Mouse (Mus musculus): Measurements from ENCODE around the gene Usp22.
"Not testable (repeated sequence)": the region's sequence is repeated elsewhere in the genome, so short reads cannot be mapped to it uniquely, and the experiment has no call there.

Usp22 gene

DNA sequence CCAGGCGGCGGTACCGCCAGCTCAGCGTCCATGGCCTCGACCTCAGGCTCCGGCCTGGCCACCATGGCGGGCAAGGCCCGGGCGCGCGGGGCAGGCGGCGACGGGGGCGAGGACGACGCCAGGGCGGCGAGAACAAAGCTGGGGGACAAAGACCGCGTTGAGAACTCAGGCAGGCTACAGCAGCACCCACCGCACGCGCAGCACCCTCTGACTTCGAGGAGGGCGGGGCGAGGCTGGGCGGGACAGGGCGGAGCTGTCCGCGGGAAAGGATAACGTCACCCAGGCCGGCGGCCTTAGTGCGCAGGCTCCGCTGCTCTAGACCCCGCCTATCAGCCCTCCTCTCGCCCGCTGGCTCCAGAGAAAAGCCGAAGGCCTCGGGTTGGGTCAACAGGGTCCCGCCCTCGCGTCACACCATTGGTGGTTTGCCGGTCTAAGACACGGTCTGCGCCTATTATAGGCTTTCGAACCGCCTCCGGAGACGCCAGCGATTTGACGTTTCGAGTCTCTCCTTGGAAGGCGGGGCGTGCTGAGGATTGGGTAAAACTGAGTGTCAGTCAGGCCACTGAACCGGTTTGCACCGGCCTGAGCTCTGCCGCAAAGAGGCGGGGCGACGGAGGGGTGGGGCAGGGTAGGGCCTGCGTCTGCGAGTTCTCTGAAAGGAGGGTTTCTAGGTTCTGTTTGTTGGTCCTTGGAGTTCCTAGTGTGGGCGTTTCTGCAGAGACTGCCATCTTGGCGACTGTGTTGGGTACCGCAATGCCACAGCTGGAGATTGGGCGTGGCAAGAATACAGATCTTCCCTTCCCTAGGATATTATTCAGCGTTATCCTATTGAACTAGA is at the start of gene Usp22:
Gene Usp22 (minus strand): TSS at position 235 of the 838 bp plus-strand sequence.
- DNase-seq (ENCODE audit: low spot score in 2 of 2) = peak; percentile 98

DNA sequence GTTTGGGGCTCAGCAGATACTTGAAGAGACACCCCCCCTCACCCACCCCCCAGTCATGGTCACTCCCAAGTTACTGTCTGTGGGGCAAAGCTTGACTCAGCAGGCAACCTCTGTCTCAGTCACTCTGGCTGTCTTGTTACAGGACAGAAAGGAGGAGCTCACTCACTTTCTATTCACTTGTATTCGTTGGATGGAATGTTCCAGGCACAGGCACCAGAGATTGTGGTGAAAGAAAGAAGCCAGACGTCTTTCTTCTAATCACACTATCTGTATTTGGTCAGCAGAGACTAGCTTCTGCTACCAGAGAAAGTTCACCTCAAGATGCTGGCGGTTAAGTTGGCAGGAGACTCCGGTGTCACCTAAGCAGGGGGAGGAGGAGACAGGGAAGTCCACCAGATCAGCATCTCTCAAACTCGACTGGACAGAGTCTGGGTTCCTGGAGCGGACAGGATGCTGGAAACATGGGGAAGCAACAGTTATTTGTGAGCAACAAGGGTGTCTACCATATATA is 49.4 kb upstream of the Usp22 start:
- no peak for DNase-seq (ENCODE audit: low spot score in 2 of 2)

DNA sequence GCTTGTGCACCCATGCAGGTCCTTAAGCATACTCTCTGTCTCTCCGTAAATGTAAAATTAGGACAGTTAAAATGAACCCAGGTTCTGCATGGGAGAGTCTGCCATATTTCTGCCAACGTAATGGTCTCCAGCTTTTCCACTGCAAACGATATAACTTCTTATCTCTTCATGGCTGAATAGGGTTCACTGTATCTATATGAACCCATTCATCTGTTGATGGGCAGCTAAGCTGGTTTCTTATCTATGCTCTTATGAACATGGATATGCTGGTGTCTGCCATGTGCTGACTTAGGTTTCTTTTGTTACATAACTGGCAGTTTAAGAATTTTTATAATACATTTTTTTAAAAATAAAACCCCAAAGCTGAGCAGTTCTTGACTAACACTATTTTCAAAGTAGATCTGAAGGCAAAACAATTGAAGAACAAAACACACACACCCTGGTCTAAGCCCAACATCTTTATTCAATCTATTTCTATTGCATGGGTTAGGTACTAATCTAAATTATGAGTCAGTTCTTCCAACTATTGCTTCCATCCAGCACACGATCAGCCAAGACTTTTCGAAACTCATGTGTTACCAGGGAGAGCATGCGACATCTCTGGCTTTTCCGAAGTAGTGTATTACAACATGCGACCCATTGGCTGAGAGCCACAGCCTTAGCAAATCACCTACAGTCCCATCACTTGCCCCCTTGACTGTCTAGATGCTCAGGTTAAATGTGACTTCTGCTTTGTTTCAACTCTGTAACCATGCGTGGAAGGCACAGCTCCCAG is 48.3 kb upstream of the Usp22 start:
- DNase-seq (ENCODE audit: low spot score in 2 of 2) = no peak

- DNase-seq (ENCODE audit: low spot score in 2 of 2) = no peak
Observed at GRCm38 (mm10) chr11:61222007-61222406, 47.2 kb upstream of the Usp22 start.

DNA sequence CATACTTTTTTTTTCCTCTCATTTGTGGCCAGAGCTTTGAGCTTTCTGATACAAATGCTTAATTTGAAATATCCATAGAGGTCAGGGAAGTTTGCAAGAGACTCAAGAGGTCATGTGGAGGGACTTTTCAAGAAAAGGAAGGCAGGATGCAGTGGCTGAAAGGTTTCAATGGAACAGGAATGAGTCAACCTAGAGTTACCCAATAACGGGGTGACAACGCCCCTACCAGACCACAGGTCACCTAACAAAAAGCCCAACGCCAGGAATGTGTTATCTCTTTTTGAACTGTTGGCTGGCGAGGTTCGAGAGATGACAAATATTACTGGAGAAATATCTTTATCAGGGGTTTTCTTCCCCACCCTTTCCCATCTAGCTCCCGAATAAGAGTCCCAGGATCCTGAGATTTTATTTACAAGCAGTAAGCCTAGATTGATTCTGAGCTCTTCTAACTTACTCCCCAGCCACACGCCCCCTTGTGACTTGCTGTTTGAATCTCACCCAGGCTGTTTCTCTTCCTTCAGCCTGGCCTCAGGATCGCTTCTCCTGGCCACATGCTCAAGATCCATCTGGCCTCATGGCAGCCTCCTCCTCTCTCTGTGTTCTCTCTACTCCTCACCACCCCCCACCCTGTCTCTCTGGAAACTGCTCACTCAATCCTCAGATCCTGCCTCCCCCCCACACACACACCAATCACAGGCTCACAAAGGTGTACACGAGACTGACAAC is 45.5 kb upstream of the Usp22 start:
- DNase-seq (ENCODE audit: low spot score in 2 of 2) = no peak

GRCm38 (mm10) chr11:61215936-61216335 is 41.1 kb upstream of the Usp22 start:
- DNase-seq (ENCODE audit: low spot score in 2 of 2) = no peak

- peak in 1 of 2 experiments; percentile 22 for DNase-seq (ENCODE audit: low spot score in 2 of 2)
Observed at GRCm38 (mm10) chr11:61212102-61212501, 37.2 kb upstream of the Usp22 start.

DNA sequence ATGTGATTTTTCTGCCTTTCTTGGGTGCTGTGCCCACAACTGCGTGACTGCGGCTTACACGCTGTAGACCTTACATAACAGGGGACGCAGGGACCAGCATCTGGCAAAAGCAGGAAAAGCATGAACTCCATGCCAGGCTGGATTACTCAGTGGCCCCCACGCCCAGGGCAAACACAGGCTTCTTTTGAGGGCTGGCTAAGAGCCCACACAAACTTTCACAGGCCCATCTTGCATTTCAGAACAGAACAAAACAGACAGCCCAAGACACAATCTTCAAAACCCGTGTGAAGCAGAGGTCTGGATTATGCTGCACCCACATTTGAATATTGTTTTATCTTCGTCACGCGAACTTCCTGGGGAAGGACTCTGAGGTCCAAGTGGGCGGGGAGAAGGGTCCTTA is 33.5 kb upstream of the Usp22 start:
- no peak for DNase-seq (ENCODE audit: low spot score in 2 of 2)

DNA sequence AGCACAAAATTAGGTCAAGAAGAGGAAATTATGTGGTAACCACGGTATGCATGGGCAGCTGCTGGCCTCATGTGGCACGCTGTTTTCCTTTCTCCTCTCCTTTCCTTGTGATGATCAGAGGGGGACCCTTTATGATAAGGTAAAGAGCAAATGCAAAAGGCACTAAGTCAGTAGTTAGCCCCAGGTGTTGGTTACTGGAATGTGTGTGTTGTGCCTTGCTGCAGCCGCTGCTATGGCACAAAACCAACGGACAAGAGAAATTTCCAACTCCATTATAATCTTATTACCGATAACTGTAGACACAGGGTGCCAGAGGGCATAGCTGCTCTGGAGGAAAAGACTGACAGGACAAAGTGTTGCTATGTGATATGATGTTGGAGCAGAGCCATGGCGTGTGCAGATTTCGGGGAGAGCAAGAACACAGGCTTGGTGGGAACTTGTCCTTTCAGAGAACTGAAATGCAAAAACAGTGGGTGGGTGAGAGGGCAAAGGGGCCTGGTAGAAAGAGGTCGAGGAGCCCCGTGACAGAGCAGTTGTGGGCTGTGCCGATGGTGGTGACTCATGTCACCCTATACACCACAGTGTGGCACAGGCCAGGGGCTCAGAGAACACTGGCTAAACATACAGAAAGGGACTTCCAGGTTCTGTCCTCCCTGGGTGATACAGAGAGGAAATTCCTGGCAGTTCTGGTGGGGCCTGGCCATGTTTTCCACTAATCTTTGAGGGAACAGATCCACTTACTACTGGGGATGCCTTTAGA is 32.8 kb upstream of the Usp22 start, which contains the start of gene Aldh3a1:
Gene Aldh3a1 (plus strand): TSS at position 51 of the 760 bp plus-strand sequence.
- no peak for DNase-seq (ENCODE audit: low spot score in 2 of 2)

- no peak for DNase-seq (ENCODE audit: low spot score in 2 of 2)
Observed at GRCm38 (mm10) chr11:61206136-61206535, 31.3 kb upstream of the Usp22 start.

DNA sequence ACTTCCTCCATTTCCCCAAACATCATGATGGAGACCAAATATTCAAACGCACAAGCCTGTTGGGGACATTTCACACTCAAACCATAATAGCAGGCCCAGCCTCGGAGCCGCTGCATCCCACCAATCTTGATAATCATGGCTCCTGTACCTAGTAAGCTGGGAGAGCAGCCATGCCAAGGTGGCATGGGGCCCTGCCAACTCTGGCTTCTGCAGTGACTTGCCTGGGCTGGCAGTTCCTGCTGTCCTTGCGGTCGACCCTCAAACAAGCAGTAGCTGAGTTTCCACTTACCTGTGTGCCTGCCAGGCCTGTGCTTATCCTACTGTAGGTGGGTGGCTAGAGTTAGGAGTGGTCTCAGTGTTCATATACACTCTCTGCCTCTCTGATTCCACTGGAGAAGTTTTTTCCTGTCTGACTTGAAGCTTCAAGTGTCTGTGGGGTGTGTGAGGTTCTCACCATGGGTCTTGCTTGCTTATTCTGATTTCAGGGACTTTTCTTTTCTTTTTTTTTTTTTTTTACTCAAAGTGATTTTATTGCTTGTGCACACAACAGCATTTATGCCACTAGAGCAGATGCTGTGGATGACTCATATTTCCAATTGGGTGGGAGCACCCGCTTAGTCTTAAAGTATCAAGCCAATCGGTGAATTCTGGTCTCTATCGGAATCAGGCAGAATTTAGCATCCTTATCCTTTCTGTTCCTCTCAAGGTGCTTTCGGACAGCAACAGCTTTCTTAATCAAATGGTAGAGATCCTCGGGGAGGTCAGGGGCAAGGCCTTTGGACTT is 30.5 kb upstream of the Usp22 start:
- DNase-seq (ENCODE audit: low spot score in 2 of 2) = no peak

- no peak for DNase-seq (ENCODE audit: low spot score in 2 of 2)
Observed at GRCm38 (mm10) chr11:61202810-61203209, 28.0 kb upstream of the Usp22 start.

GRCm38 (mm10) chr11:61202186-61202585 is 27.3 kb upstream of the Usp22 start:
- no peak for DNase-seq (ENCODE audit: low spot score in 2 of 2)

DNA sequence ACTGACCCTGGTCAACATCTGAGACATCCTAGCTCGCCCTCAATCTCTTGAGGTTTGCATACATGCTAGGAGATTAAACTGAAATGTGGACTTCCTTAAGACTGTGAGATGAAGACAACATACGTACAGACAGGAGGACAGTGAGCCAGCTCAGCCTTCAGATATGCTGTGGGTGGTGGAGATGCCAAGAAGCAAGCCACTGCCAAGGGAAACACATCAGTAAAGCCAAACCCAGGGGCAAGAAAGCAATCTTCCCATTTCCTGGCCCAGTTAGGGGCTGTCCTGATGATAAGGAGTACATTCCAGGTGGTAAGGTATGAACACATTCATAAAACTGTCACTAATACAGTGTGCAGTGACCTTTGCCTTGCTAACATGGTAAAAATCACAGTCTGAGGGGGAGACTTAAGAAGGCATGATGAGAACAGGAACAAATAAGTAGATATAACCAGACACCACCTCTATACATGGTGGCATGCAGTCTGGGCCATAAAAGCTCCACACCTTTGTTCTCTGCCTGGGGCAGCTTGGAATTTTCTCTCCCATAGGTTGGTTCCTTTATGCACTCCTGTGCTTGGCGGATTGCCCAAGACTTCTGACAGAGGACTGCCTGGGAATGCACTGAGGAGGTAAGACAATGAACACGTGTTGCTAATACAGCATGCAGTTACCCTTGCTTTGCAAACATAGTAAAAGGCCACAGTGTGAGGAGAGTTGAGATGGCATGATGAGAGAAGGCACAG is 24.9 kb upstream of the Usp22 start:
- no peak for DNase-seq (ENCODE audit: low spot score in 2 of 2)

DNA sequence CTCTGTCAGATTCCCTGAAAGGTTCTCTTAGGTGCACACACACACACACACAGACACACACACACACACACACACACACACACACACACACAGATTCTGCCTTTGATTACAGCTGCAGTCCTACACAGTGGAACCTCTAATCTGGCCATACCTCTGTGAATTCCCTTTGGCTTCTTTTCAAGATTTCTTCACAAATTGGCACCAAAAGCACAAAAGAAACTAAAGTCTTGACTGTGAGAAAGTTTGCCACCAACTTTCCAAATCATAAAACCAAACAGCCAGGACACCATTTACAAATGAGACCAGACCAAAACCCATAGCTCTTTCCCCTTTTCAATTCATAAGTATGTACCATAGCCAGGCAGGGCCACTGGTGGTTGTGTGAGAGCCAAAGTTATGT is 23.1 kb upstream of the Usp22 start:
- no peak for DNase-seq (ENCODE audit: low spot score in 2 of 2)

GRCm38 (mm10) chr11:61196616-61197353 is 21.9 kb upstream of the Usp22 start:
- DNase-seq (ENCODE audit: low spot score in 2 of 2) = no peak

- peak; percentile 68 to 88 for DNase-seq (ENCODE audit: low spot score in 2 of 2)
Observed at GRCm38 (mm10) chr11:61193392-61193791, 18.5 kb upstream of the Usp22 start.

GRCm38 (mm10) chr11:61192779-61193178 is 17.9 kb upstream of the Usp22 start:
- no peak for DNase-seq (ENCODE audit: low spot score in 2 of 2)

DNA sequence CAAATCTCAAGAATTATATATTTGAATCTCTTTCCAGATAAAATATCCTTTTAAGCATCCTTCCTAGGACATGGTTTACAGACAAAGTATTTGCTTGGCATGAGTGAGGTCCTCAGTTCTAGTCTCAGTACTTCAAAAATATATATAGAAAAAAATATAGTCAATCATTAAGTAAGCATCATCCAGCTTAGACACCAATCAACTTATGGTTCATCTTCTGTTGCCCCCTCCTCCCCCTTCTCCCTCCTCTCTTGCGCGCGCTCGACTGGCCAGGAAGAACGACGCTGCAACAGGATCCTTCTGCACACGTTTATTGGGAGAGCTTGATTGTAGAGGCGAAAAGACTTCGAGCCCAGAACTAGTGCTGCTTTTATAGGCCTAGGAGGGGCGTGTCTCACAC is 17.3 kb upstream of the Usp22 start:
- not testable (repeated sequence) for DNase-seq (ENCODE audit: low spot score in 2 of 2)
